Mouse (Mus musculus) adrenal gland, adult 2 months (tissue): Measurements from ENCODE around the gene Prdm5. TPM values are rescaled to one million over a fixed set of nuclear protein-coding genes. Genes with fewer than 3 reads are reported as not detected.

Experiments used
- DNase-seq: peaks from one replicate; pipeline ENCODE4 v3.0.0; 2021
- polyA plus RNA-seq: library from polyadenylated mRNA; depleted of rRNA; stranded (reverse); fragments of >200 nt; gene quantifications from 2 replicates; pipeline ENCODE4 v1.2.3, GENCODE M21; 2012
- total RNA-seq, 2 experiments: library from RNA; stranded (reverse); gene quantifications; 2 replicates each; pipeline ENCODE4 v1.2.3; 2021

The Prdm5 gene
- total and polyA plus RNA-seq, 3 experiments: 2.4 to 16.1 (median 13.8) TPM

DNA sequence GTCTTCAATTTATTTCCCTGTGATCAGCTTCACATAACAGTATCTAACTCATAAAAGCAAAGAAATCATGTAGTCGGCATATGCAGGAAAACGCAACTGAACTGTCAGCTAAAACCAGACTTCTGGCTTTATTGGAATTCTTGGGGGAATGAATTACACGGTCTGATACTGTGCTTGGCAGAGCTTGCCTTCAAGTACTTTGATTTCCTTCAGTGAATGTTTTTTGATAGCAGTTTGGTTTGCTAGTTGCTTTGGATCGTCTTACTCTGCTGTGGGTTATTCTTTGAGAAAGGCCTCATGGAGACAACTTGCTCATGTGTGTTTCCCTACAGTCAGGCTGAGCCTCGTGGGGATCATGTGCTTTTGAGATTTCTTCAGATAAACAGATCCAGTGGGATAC is 52.7 kb downstream of the Prdm5 start:
- DNase-seq: no peak

DNA sequence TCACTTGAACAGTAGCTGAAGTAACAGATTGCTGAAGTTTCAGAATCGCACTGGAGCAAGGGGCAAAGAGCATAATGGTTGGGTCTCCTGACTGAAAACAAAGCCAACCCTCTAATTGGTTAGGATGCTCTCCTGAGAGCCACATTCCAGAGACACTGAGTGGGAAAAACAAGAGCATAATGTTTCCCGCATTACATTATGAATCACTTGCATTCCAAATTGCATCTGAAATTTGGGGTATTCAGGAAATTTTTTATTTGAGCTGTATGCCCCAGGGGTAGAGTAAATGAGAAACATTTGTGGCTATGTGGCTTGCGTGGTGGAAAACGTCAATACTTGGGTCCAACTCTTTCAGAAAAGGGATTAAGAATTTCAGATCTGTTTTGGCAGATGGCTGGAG is 55.2 kb downstream of the Prdm5 start:
- DNase-seq: no peak

GRCm38 (mm10) chr6:65842579-65842978 is 63.8 kb downstream of the Prdm5 start:
- DNase-seq: no peak

- DNase-seq: no peak
These were observed 70.3 kb downstream of the Prdm5 start for GRCm38 (mm10) chr6:65849127-65849526.

GRCm38 (mm10) chr6:65849687-65850086 is 70.9 kb downstream of the Prdm5 start:
- DNase-seq: no peak

- no peak for DNase-seq
These were observed 71.4 kb downstream of the Prdm5 start for GRCm38 (mm10) chr6:65850221-65850620.

DNA sequence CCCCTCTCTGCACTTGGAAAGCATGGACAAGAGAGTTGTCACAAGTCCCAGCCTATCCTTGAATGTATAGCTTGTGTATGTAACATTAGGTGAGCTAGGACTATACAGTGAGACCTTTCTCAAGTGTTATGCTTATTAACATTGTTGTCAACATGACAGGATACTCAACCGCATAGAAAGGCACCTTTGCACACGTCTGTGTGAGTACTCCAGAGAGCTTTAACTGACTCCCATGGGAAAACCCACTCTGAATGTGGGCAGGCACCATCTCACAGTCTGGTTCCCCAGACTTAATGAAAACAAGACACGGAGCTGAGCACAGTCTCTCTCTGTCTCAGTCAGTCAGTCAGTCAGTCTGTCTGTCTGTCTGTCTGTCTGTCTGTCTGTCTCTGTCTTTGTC is 75.2 kb downstream of the Prdm5 start:
- no peak for DNase-seq

GRCm38 (mm10) chr6:65854585-65854984 is 75.8 kb downstream of the Prdm5 start:
- DNase-seq: no peak

DNA sequence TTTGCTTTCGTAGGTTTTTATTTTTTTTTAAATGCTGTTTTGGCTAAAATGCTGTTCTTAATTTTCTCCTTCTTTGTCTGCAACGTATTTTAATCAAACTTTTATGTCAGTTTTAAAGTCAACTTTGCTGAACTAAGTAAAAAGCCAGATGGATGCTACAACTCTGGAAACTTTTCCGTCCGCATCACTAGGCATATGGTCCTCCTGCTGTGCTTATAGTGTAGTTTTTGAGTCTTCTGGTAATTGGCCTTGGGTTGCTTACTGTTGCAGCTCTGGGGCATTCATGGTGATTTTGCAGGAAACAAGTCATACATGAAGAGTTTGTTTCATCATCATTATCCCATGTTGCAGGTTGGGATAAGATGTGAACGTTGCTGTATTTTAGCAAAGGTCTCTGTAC is 81.8 kb downstream of the Prdm5 start:
- no peak for DNase-seq

GRCm38 (mm10) chr6:65862836-65863235 is 84.0 kb downstream of the Prdm5 start:
- no peak for DNase-seq

GRCm38 (mm10) chr6:65864233-65864632 is 85.4 kb downstream of the Prdm5 start:
- no peak for DNase-seq

DNA sequence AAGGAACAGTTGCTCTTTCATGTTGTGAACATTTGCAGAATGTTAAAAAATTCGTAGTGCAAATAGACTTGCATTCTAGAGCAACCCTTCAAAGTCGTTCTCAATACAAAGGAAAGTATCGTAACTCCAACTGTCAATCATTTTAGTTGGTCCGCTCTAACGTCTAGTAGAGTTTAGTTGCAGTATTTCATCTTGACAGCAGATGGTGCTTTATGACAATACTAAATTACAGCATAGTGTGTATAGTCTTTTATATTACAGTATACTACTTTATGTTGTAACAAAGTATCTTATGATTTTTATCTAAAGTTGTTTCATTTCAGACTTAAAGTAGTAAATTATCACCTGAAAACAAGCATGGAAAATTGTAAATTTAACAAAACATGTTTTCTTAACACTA is 86.1 kb downstream of the Prdm5 start:
- DNase-seq: no peak

GRCm38 (mm10) chr6:65865861-65866260 is 87.1 kb downstream of the Prdm5 start:
- DNase-seq: peak; percentile 51

GRCm38 (mm10) chr6:65871754-65872278 is 93.0 kb downstream of the Prdm5 start:
- DNase-seq: no peak

GRCm38 (mm10) chr6:65878300-65878699 is 99.5 kb downstream of the Prdm5 start:
- no peak for DNase-seq

- DNase-seq: no peak
These were observed 110.0 kb downstream of the Prdm5 start for GRCm38 (mm10) chr6:65888835-65889234.

DNA sequence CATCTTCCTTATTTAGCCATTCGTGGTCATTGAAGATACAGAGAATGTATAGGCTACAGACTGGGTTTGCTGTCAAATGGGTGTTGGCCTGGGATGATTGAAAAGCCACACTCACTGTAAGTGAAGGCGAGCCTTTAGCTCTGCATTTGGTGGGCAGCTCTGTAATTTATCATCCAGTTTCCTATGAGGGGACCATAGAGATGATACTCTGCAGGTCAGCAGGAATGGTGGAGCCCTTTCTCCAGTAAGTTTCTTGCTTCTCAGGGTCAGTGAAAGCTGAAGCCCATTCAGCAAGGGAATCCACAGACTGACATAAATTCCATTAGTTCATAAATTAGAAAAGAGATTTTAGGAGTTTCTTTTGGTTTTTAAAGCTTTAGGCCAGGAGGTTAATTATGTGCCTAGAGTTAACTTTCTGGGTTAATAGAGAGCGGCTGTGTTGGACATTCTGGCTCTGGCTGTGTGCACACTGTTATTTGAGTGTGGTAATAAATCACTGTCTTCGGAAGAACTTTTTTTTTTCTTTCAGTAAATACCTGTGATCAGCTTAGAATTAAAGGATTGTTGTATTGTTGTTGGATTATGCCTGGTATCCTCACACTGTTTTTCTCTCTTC is 113.4 kb downstream of the Prdm5 start:
- DNase-seq: no peak

DNA sequence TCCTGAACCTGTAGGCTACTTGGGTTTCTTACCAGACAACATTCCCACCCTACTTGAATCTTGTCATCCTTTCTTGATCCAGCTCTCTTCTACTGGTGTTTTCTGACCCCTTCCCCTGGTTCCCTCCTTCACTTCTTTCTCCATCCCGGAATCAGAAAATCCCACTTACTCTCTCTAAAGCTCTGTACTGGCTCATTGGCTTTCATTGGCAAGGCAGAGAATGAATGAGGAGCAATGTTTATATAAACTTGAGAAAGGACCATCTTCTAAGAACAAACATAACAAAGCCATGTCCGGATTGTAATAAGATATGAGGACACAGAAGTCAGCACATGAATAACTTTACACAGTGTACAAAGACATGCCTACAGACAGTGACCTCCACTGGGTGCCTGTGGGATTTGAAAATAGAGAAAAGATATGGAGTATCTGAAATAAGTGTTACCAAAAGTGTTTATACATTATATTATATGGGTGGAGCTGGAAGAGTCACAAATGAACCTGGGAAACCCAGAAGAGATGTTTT is 127.9 kb downstream of the Prdm5 start:
- no peak for DNase-seq

GRCm38 (mm10) chr6:65915421-65915820 is 136.6 kb downstream of the Prdm5 start:
- DNase-seq: no peak

GRCm38 (mm10) chr6:65921703-65922102 is 142.9 kb downstream of the Prdm5 start:
- DNase-seq: no peak

GRCm38 (mm10) chr6:65923501-65924084 is 144.8 kb downstream of the Prdm5 start:
- DNase-seq: no peak

- DNase-seq: no peak
These were observed 147.0 kb downstream of the Prdm5 start for GRCm38 (mm10) chr6:65925737-65926333.

- DNase-seq: no peak
These were observed 151.7 kb downstream of the Prdm5 start for GRCm38 (mm10) chr6:65930523-65930922.
